Mouse (Mus musculus): Measurements from ENCODE around the gene Atp13a3.
"Not testable (repeated sequence)": the region's sequence is repeated elsewhere in the genome, so short reads cannot be mapped to it uniquely, and the experiment has no call there.

Gene Atp13a3

DNA sequence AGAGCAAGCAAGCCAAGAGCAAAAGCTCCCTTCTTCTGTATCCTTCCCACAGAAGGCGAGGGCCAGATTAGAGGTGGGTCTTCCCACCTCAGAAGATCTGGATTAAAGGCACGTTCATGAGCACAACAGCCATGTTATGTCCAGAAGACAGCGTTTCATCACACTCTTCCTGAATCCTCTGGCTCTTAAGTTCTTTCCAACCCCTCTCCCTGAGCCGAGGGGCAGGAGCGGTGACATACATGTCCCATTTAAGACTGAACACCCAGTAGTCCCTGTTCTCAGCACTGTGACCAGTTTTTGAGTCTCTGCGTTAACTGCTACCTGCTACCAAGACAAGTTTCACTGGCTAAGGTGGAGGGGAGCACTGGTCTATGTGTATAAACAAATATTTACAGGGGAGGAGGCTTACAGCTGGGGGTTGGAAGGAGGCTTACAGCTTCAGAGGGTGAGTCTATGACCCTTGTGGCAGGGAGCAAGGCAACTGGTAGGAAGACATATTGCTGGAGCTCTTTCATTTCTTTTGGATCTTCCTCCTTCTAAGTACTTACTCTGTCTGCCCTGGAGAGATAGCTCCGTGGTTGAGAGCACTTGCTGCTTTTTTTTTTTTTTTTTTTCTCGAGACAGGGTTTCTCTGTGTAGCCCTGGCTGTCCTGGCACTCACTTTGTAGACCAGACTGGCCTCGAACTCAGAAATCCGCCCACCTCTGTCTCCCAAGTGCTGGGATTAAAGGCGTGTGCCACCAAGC, at the start of gene Atp13a3:
Gene Atp13a3, minus strand, starts transcription at position 51 of the 746 bp plus-strand sequence.
- no peak for DNase-seq

DNA sequence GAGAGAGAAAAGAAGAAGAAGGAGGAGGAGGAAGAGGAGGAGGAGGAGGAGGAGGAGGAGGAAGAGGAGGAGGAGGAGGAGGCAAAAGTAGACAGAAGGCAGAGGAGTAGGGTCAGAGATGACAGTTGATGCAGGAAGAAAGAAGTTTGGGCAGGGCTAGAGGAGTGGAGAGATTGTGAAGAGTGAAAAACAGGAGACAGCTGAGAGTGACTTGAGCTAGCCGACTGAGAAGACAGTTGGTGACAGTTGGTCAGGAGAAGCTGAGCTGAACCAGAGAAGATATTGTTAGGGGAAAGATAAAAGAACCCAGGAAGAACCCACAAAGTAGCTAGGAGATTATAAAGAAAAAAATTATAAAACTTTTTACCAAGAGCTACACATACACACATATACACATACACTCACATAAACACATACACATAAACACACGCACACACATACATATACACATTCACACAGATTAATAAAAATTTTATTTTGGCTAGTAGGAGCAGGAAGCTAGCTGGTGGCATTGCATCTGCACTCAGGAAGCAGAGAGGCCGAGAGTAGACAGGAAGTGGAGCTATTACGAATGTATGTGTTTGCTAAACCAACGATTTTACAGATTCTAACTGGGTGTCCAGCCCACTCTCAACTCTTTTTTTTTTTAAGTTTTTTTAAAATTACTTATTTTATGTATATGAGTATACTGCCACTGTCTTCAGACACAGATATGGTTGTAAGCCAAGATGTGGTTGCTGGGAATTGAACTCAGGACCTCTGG, 47.6 kb upstream of the Atp13a3 start:
- no peak for DNase-seq

DNA sequence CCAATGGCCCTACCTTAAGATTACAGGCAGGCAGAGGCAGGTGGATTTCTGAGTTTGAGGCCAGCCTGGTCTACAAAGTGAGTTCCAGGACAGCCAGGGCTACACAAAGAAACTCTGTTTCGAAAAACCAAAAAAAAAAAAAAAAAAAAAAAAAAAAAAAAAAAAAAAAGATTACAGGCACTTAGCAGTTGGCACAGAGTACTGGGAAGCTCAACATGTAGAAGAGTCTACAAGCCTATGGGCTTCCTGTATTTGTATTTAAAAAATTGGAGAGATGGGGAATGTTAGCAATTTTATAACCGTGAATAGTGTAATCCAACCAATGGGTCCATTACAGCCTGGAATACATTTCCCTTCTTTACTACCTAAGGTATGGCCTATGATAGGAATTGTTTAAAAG, 45.4 kb upstream of the Atp13a3 start:
- DNase-seq = not testable (repeated sequence)

DNA sequence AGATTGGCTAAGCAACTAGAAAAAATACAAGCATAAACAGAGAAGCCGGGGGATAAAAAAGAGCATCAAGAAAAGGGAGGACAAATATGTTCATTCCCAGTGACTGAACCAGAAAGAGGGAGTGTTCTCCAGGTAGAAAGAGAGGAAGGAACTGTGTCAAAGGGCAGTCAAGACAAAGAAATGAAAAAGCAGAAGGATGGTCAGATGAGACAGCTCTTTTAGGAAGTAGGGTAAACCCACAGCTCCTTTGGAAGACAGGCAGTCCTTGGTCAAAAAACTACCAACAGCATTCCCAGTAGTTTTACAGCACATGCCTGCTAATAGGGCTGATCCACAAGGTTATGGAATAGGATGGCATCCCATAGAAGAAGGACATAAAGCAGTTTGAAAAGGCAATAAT, 43.2 kb upstream of the Atp13a3 start:
- DNase-seq = no peak

DNA sequence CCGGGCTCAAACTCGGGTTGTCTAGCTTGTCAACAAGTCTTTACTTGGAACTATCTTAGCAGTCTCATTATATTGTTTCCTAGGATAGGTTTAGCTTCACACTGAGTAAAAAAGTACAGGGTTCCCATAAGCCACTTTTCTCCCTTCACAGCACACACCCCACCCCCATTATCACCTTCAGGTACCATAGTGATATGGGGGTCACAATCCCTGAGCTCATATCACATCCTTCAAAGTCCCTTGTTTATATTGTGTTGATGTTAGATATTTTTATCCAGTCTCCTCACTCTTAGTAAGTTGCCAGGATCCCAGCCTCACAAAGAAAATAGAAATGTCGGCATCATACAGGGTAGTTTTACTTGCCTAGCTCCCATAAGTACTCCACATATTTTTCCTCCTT, 42.4 kb upstream of the Atp13a3 start:
- no peak for DNase-seq

DNA sequence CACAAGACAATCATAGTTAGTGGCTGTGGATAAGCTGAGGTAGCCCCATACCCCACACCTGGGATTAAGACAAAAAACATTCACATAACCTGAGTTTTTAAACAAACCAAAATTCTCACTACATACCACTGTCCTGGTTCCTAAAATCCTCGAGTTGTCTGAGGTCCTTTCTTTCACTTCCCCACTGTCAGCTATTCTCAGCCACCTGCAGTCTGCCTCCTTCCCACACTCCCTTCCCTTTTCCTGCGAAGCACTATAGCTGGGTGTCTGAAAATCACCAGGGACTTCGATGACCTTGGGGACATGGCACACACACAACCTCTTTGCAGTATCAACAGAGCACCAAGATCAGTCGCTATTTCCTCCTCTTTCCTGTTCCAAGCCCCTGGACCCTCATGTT, 41.9 kb upstream of the Atp13a3 start:
- no peak for DNase-seq

DNA sequence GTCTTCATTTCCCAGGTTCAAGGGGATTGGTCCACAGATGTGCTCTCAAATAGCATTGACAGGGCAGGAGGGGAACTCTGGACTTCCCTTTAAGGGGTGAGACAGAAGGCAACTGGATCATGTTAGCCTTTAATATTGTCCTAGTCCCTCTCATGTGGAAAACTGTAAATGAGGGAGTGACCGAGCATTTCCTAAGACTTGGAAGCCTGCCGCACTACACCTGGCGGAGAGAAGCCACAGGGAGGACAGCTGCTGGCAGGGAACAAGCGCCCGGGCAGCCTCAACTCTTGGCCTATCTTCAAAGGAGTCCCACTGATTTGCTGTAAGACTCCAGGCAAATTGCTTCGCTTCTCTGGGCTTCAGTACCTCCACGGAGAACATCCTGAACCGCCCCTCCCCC, 37.6 kb upstream of the Atp13a3 start:
- DNase-seq = no peak

DNA sequence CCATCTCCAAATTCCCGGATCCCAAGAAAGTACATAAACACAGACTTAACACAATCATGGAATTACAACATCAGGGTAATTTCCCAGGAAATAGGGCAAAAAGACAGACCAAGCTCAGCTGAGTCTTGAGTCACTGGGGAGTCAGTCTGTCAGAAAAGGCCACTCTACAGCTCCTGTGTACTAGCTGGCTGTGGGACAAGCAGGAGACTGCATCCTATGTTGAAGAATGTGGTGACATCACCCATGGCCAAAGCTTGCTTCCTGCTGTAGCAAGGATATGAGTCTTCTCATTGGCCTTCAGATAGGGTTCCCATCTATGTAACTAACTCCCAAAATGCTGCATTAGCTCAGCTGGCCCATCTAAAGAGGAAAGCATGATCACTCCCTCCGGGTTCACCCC, 36.7 kb upstream of the Atp13a3 start:
- no peak for DNase-seq

DNA sequence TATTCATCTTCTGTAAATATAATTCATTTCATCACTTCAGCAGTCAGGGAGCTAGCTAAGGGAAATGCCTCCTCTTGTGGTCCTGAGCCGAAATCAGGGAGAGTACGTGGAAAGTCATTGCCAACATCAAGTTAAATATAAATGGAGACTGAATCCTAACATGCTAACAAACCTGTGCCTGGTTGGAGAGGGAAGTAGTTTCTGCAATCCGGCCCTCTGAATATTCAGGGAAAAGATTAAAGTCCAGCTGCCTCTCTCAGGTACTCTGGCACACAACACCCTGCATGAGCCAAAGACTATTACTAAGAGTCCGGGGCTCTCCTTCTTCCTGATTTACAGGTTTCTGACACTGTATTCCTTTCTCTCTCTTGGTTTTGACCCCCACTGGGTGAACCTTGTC, 35.6 kb upstream of the Atp13a3 start:
- DNase-seq = no peak

DNA sequence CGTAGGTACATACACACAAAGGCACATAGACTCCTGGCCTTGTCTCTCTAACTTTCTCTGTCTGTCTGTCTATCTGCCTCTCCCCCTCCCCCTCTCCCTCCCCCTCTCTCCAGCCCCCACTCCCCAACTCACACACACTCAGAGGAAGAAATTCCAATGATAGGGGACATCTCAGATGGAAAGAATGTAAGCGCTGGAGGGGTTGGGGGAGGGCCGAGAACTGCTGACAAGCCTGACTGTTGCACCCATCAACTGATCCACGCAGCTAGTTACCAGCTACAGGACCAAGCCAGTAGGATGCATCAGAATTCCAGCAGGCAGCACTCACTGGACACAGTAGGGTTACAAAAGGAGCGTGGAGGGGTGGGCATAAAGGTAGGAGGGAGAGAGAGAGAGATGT, 34.1 kb upstream of the Atp13a3 start:
- DNase-seq = no peak

DNA sequence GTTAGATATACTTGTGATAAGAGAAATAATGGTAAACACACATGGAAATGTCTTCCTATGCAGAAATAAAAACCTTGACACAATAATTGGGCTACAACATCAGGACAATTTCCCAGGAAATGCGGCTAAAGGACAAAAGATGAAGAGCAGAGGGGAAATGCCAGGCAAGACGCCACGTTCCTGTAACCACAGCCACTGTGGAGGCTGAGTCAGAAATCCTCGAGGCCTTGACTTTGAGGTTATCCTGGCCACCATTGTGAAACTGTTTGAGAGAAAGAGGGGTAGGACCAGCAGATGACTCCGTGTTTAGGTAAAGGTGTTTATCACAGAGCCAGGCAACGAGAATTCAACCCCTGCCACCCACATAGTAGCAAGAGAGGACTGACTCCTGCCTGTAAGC, 33.6 kb upstream of the Atp13a3 start:
- no peak for DNase-seq

DNA sequence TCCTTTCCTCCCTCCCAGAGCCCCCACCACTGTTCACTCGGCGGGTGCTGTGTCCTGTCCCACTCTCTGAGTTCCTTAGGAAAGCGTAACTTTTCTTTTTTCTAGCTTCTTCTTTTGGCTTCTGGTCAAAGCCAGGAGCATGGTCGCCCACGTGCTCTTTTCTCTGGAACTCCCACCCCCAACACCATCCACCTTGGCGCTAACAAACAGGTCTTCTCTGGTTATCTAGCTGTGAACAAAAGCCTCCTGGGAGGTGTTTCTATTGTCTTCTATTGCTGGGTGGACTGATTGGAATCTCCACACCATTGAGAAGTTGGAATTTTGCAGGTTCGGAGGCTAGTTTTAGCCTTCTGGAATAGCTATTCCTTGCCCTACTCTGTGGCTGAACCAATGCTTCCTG, 30.5 kb upstream of the Atp13a3 start:
- no peak for DNase-seq

DNA sequence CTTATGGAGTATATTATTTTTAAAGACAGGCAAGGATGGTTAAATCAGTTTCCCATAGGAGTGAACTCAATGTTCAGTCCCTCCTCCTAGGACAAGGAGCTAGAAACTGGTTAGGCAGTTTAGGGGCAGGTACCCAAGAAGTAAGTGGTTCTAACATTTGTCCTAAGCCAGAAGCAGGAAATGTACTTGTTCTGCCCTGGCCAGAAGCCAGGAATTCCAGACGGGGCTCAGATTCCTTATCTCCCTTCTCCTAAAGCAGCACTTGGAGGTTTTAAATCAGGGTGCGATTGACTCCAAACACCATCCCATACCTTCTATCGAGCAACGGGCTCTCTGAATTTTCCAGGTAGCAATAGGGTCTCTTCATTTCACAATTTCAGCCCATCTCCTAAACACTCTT, 29.6 kb upstream of the Atp13a3 start:
- DNase-seq = no peak

DNA sequence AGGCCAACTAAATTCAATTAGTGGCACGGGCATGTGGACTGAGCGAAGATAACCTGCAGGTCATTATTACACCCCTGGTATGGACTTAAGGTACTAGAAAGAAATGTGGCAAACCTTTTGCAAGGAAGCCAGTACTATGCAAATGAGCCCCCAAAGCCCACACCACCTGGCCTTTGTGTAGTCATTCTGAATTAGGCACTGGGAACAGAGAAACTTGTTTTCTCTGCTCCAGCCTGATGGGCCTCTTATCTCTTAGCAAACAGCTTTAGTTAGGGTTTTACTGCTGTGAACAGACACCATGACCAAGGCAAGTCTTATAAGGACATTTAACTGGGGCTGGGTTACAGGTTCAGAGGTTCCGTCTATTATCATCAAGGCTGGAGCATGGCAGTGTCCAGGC, 27.4 kb upstream of the Atp13a3 start:
- DNase-seq = no peak

DNA sequence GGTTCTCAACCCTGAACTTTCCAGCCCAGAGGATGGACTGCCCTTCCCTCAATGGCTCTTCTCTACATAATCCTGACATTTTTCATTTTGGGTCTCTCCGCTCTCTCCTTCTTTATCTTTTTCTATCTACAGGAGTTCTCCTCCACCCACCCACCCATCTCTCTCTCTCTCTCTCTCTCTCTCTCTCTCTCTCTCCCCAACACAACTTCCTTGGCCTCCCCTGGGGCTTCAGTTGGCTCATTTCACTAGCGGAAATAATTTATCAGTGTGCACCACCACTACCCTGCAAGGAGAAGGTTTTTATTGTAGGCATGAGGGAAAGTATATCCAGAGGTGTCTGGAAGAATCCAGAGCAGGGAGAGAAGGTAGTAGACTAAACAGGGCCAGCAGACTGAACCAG, 26.3 kb upstream of the Atp13a3 start:
- no peak for DNase-seq

DNA sequence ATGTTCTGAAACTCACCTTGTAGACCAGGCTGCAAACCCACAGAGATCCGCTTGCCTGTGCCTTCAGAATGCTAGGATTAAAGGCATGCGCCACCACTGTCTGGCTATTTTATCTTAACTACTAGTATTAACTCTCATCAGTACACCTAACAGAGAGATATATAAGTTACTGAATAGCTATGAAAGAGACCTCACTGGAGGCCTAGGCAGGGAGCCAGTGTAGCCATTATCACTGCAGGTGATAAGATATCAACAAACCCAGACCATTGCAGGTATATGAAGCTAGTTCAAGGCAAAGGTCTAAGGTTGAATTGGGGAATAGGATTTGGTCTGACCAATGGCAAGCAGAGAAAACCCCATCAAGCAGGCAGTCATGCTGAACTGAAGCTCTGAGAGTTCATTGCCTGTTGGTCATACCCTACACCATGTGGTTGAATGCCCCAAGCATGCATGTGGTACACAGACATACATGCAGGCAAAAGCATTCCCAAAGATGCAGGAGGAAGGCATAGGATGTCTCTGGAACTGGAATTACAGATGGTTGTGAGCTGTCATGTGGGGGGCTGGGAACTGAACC, 24.8 kb upstream of the Atp13a3 start:
- no peak for DNase-seq

DNA sequence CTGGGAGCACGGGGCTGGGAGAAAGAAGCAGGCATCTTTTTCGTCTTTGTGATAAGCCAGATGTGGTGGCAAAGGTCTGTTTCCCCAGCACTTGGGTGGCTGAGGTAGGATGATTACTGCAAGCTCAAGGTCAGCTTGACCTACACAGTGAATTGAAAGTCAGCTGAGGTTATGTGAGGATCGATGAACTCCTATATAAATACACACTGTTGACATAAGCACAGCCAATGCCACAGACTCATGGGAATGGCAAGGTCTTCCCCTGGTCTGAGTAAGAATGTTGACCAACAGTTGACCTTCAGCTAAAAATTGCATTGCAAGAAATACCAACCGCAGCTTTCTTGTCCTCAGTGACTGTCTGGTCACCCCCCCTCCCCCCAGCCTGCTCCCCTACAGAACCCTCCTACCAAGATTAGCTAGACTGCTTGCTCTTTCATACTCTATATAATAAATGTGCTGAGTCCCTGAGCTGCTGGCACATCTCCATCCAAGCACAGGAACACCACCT, 23.0 kb upstream of the Atp13a3 start:
- no peak for DNase-seq

DNA sequence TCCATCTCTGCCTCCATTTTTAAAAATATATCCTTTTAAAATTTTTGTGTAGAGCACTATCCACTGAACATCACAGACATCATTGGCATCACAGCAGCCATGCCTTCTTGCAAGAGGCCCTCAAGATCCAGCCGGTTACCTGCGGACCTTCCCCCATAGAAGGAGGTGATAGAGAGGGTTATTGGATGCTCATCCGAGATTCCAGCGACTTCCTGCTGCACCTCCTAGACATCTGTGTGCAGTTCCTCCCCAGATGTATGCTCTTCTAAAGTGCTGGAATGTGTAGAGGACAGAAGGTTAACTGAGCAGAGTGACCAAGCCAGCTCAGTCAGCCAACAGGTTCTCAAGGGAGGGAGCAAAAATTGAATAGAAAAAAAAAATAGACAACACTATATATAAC, 21.7 kb upstream of the Atp13a3 start:
- no peak for DNase-seq

DNA sequence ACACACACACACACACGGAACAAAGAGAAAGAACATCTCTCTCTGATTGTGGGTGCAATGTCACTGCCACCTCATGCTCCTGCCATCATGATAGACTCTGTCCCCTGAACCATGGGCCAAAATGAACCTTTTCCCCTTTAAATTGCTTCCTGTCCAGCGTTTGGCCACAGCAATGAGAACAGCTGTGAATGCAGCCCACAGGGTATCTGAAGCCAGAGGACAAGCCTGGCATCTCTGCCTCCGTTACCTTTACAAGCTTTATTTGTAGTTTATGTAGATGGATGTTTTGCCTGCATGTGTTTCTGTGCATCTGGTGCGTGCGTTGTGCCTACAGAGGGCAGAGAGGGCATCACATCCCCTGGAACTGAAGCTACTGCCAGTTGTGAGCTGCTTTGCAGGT, 21.2 kb upstream of the Atp13a3 start:
- no peak for DNase-seq

DNA sequence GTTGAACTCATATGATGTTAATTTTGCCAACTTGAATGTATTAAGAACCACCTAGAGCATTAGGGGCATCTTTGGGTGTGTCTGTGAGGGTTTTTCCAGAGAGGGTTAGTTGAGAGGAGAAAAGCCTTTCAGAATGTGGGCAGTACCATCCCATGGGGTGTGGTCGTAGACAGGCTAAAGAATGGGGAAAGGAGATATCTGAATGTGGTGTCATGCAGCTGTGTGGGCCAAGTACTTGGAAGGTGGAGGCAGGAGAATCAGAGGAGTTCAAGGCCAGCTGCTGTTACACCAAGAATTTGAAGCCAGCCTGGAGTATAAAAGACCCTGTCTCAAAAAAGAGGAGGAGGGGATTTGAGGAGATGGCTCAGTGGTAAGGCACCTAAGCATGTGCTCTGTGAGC, 20.2 kb upstream of the Atp13a3 start:
- DNase-seq = no peak

DNA sequence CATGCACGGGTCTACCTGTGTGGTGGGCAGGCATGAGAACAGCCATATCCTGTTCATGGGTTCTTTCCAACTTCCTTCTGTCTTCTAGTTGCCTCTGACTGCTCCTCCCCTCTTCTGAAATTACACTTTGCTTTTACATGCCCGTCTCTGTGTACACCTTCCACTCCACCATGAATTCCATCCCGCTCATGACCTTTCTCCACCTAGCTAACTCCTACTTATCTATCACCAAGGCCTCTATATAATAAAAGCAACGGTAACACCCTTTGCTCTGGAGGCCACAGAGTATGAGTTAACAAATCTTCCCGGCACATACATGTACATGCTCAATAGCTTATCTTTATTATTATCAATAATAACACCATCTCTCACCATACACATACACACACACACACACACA, 18.3 kb upstream of the Atp13a3 start:
- DNase-seq = no peak

DNA sequence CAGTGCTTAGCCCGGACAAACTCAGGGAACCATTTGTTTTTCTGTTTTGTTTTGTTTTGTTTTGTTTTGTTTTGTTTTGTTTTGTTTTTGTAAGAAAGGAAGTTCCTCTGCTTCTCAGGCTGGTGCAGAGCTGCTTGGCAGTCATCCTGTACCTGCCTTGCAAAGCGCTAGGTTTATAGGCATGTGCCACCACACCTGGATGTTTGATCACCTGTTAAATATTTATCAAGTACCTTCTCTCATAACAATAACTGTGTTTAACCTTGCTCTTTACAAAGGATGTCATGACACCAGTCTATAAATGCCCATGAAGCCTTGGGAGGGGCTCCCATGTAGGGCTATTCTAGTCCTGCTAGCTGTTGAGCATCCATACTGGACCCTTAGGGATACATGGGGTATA, 10.9 kb upstream of the Atp13a3 start:
- no peak for DNase-seq

DNA sequence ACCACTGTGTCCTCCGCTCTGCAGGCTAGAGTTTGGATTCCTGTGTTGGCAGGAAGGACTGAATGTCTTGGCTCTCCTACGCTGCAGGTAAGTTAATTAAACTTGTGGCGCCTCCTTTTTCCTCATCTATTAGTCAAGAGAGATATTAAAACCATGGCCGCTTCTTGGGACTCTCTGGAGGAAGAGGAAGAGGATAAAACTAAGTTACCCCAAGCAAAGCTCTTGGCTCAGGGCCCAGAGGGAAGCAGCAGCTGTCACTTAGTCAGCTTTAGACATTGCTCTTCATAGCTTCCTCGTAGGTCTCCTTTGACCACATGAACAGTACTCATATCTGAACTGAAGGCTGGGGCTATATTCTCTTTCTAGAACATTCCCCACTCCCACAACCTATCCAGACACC, 10.5 kb upstream of the Atp13a3 start:
- DNase-seq = no peak

DNA sequence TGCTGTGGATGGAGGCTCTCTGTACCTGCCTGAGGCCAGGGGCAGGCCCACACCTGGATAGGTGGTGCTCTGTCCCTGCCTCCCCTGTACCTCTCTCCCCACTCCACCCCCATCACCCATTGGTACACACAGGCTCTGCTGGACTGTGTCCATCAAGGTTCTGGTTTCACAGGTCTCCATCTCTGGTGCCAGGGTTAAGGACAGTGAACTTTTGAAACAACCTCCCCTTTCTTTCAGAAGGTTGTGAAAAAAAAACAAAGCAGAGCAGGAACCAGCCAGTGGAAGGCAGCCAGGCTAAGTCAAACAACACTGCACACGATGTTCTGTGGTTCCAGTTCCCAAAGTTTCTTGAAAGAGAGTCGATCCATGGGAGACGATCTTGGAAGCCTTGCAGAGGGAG, 6.9 kb upstream of the Atp13a3 start:
- DNase-seq = no peak
